Mouse (Mus musculus) midbrain, postnatal 0 days (tissue): ENCODE results near the gene Atp6v1c2. TPM values are rescaled to one million over a fixed set of nuclear protein-coding genes. Genes with fewer than 3 reads are reported as not detected.

Experiments
- ATAC-seq: fragments of 200-750 bp; cut with Nextera tagmentation; 2 replicates; pipeline ENCODE4 v1.8.0; 2017; ENCODE audit warnings: moderate number of reproducible peaks, mild to moderate bottlenecking, moderate TSS enrichment, moderate library complexity; ENCODE audit not compliant: low FRiP score
- DNase-seq: peaks from one replicate; pipeline ENCODE4 v3.0.0-alpha.2; 2015; ENCODE audit warnings: low spot score
- H3K27ac ChIP-seq: fragments of 300-500 bp; sonication (generic); 2 replicates; pipeline ENCODE4 v1.5.1; 2014; ENCODE audit warnings: low read depth, mild to moderate bottlenecking, low read length, mixed read lengths
- H3K27me3 ChIP-seq: fragments of 300-500 bp; sonication (generic); 2 replicates; pipeline ENCODE4 v1.6.1; 2014; ENCODE audit warnings: low read length, control low read depth, mixed read lengths; ENCODE audit not compliant: insufficient read depth
- H3K36me3 ChIP-seq: fragments of 300-500 bp; sonication (generic); 2 replicates; pipeline ENCODE4 v1.6.1; 2014; ENCODE audit warnings: low read length, control low read depth, mixed read lengths; ENCODE audit not compliant: insufficient read depth
- H3K4me1 ChIP-seq: fragments of 300-500 bp; sonication (generic); 2 replicates; pipeline ENCODE4 v1.6.1; 2014; ENCODE audit warnings: mild to moderate bottlenecking, control low read depth, antibody characterized with exemption, low read length, mixed read lengths; ENCODE audit not compliant: insufficient read depth
- H3K4me2 ChIP-seq: fragments of 300-500 bp; sonication (generic); 2 replicates; pipeline ENCODE4 v1.6.1; 2014; ENCODE audit warnings: low read depth, mild to moderate bottlenecking, low read length, mixed read lengths; ENCODE audit not compliant: poor library complexity, severe bottlenecking
- H3K4me3 ChIP-seq: fragments of 300-500 bp; sonication (generic); 2 replicates; pipeline ENCODE4 v1.5.1; 2014; ENCODE audit warnings: low read depth, mild to moderate bottlenecking, low read length, moderate library complexity
- H3K9ac ChIP-seq: fragments of 300-500 bp; sonication (generic); replicated peaks from 2 replicates; pipeline ENCODE4 v1.6.1; 2014; ENCODE audit warnings: mild to moderate bottlenecking, low read length, moderate library complexity, mixed read lengths; ENCODE audit not compliant: poor library complexity, severe bottlenecking
- H3K9me3 ChIP-seq: fragments of 300-500 bp; sonication (generic); 2 replicates; pipeline ENCODE4 v1.6.1; 2016; ENCODE audit warnings: low read length, control low read depth
- CTCF ChIP-seq: IDR thresholded peaks from 2 replicates; pipeline ENCODE4 v1.5.1; 2016; ENCODE audit warnings: antibody characterized with exemption, mild to moderate bottlenecking
- WGBS: fragments of 180-500 bp; shearing (Covaris S2); extraction: QIAGEN DNeasy Blood & Tissue Kit; methylation state at CpG from one replicate; pipeline ENCODE4 v1.1.7; 2014; 5-methylcytosine and 5-hydroxymethylcytosine counted together
- polyA plus RNA-seq: library from polyadenylated mRNA; unstranded; fragments of >200 nt; fragmentation: Nextera tagmentation; extraction: Ambion mirVana; gene quantifications from 2 replicates; pipeline ENCODE4 v1.2.1, GENCODE M21; 2015
- total RNA-seq: library from RNA; depleted of rRNA; stranded (reverse); fragments of >200 nt; gene quantifications from 2 replicates; pipeline ENCODE4 v1.2.3, GENCODE M21; 2014

The Atp6v1c2 gene
- total and polyA plus RNA-seq, 2 experiments from 2014 or later, result 1.9 to 2.0 TPM

DNA sequence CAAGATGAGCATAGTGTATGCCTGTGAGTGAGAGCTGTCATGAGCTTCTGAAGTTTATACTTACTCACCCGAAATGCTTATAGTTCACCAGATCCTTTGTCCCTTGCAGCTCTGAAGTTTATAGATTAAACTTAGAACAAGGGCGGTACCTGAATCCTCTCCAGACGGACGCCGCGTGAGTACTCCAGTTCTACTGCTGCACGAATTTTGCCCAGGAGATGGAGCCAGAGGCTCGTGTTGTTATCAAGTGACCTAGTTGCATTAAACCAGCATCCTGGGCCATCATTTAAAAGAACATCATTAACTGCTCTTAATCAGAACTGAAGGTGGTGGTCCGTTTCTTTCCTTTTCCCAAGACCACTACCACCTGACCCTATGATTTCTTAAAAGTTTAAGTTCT lies 29.8 kb upstream of the Atp6v1c2 start:
- Histone ChIP-seq H3K9ac (no peak overlapping the region), H3K4me3 (no peak overlapping the region), H3K27me3 (no peaks in the 10 kb centered on the region), H3K9me3 (no peaks in the 10 kb centered on the region), H3K27ac (no peak overlapping the region), H3K36me3 (peaks cover 46% of the 10 kb centered on the region), H3K4me2 (no peak overlapping the region), H3K4me1 (no peaks in the 10 kb centered on the region)
- WGBS, result 89% methylated on average over 9 of the region's 9 CpGs
- no peak for ATAC-seq
- TF ChIP-seq CTCF, result peak; percentile 51
- DNase-seq, result no peak

DNA sequence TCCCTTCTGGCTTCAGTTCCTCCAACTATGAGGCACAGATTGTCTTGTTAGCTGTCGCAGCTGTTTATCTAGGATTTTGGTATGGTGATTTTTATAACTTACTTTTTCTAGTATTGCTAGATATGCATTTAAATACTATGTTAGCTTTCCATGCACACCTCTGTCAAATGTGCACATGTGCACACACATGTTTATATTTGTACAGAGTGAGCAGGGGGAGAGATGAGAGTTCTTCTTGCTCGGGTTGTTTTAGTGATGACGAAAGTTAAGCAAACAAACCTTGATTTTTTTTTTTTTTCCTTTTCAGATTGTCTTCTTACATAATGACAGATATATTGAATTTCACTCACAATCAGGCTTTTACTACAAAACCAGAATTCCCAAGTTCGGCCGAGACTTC lies 28.6 kb upstream of the Atp6v1c2 start:
- H3K4me3 ChIP-seq, result no peak overlapping the region
- 97% methylated on average over 5 of the region's 5 CpGs for WGBS
- H3K9me3 ChIP-seq, result no peaks in the 10 kb centered on the region
- TF ChIP-seq CTCF, result no peak
- H3K9ac ChIP-seq, result no peak overlapping the region
- DNase-seq, result no peak
- H3K4me2 ChIP-seq, result no peak overlapping the region
- H3K4me1 ChIP-seq, result no peaks in the 10 kb centered on the region
- peaks cover 47% of the 10 kb centered on the region for H3K36me3 ChIP-seq
- no peaks in the 10 kb centered on the region for H3K27me3 ChIP-seq
- H3K27ac ChIP-seq, result no peak overlapping the region
- no peak for ATAC-seq

- Histone ChIP-seq H3K9me3 (no peaks in the 10 kb centered on the region), H3K4me3 (no peak overlapping the region), H3K4me1 (no peaks in the 10 kb centered on the region), H3K36me3 (peaks cover 45% of the 10 kb centered on the region), H3K27ac (no peak overlapping the region), H3K27me3 (no peaks in the 10 kb centered on the region), H3K9ac (no peak overlapping the region), H3K4me2 (no peak overlapping the region)
- ATAC-seq, result no peak
- DNase-seq, result peak; percentile 40
- WGBS, result 85% methylated on average over 4 of the region's 4 CpGs
- TF ChIP-seq CTCF, result peak; percentile 53
These were observed 27.7 kb upstream of the Atp6v1c2 start for GRCm38 (mm10) chr12:17356853-17357252.

GRCm38 (mm10) chr12:17350106-17350505 lies 20.9 kb upstream of the Atp6v1c2 start:
- no peaks in the 10 kb centered on the region for H3K27me3 ChIP-seq
- H3K4me1 ChIP-seq, result peaks cover 8% of the 10 kb centered on the region; the same call in 1 of the 2 replicates
- H3K4me2 ChIP-seq, result no peak overlapping the region
- no peak overlapping the region for H3K9ac ChIP-seq
- H3K36me3 ChIP-seq, result peaks cover 31% of the 10 kb centered on the region
- TF ChIP-seq CTCF, result peak; percentile 47
- H3K9me3 ChIP-seq, result no peaks in the 10 kb centered on the region
- DNase-seq, result no peak
- no peak for ATAC-seq
- H3K4me3 ChIP-seq, result no peak overlapping the region
- no peak overlapping the region for H3K27ac ChIP-seq

GRCm38 (mm10) chr12:17348048-17349036 lies 19.2 kb upstream of the Atp6v1c2 start, which contains the start of gene Nol10:
TSS of gene Nol10 (plus strand) at chr12:17348458.
- Histone ChIP-seq H3K27me3 (no peaks in the 10 kb centered on the region), H3K27ac (peak within 1 kb of the TSS; percentile 72), H3K9me3 (no peaks in the 10 kb centered on the region), H3K4me1 (peaks cover 8% of the 10 kb centered on the region; the same call in 1 of the 2 replicates), H3K36me3 (peaks cover 17% of the 10 kb centered on the region; the same call in 1 of the 2 replicates), H3K9ac (peak within 1 kb of the TSS; percentile 59), H3K4me3 (peak within 1 kb of the TSS; percentile 56), H3K4me2 (peak within 1 kb of the TSS; percentile 95)
- TF ChIP-seq CTCF, result peak; percentile 3; the same call in 1 of the 2 replicates
- DNase-seq (peak; percentile 95), ATAC-seq (peak; percentile 97)
- under 1% methylated on average over 42 of the region's 42 CpGs for WGBS
